Mouse (Mus musculus) liver, embryonic 11.5 days (tissue): ENCODE results near the gene Sugct. TPM values are rescaled to one million over a fixed set of nuclear protein-coding genes. Genes with fewer than 3 reads are reported as not detected.

Source experiments
- ATAC-seq: fragments of 200-750 bp; cut with Nextera tagmentation; replicated peaks from 2 replicates; pipeline ENCODE4 v1.8.0; 2017; ENCODE audit warnings: moderate number of reproducible peaks, mild to moderate bottlenecking, moderate TSS enrichment, moderate library complexity; ENCODE audit not compliant: low FRiP score
- DNase-seq: peaks from one replicate; pipeline ENCODE4 v3.0.0-alpha.2; 2017; ENCODE audit warnings: low spot score
- H3K27ac ChIP-seq: fragments of 300-500 bp; sonication (generic); 2 replicates; pipeline ENCODE4 v1.5.1; 2014; ENCODE audit warnings: mild to moderate bottlenecking, low read depth, low read length, control low read depth
- H3K27me3 ChIP-seq: fragments of 300-500 bp; sonication (generic); replicated peaks from 2 replicates; pipeline ENCODE4 v1.6.1; 2014; ENCODE audit warnings: low read length, mixed read lengths; ENCODE audit not compliant: control insufficient read depth, insufficient read depth
- H3K36me3 ChIP-seq: fragments of 300-500 bp; sonication (generic); 2 replicates; pipeline ENCODE4 v1.6.1; 2014; ENCODE audit warnings: mild to moderate bottlenecking, low read length, moderate library complexity, mixed read lengths; ENCODE audit not compliant: control insufficient read depth, insufficient read depth
- H3K4me1 ChIP-seq: fragments of 300-500 bp; sonication (generic); replicated peaks from 2 replicates; pipeline ENCODE4 v1.6.1; 2014; ENCODE audit warnings: low read length, mixed read lengths; ENCODE audit not compliant: control insufficient read depth, insufficient read depth
- H3K4me2 ChIP-seq: fragments of 300-500 bp; sonication (generic); 2 replicates; pipeline ENCODE4 v1.6.1; 2014; ENCODE audit warnings: mild to moderate bottlenecking, control low read depth, moderate library complexity
- H3K4me3 ChIP-seq: fragments of 300-500 bp; sonication (generic); 2 replicates; pipeline ENCODE4 v1.5.1; 2014; ENCODE audit warnings: low read depth, low read length, control low read depth
- H3K9ac ChIP-seq: fragments of 300-500 bp; sonication (generic); 2 replicates; pipeline ENCODE4 v1.6.1; 2014; ENCODE audit warnings: low read depth, low read length, control low read depth
- H3K9me3 ChIP-seq: fragments of 300-500 bp; sonication (generic); 2 replicates; pipeline ENCODE4 v1.6.1; 2016; ENCODE audit warnings: low read length, inconsistent platforms, mixed read lengths; ENCODE audit not compliant: control insufficient read depth
- WGBS: fragments of 180-500 bp; shearing (Covaris S2); extraction: QIAGEN DNeasy Blood & Tissue Kit; methylation state at CpG from one replicate; pipeline ENCODE4 v1.1.7; 2014; 5-methylcytosine and 5-hydroxymethylcytosine counted together
- polyA plus RNA-seq: library from polyadenylated mRNA; unstranded; fragments of >200 nt; fragmentation: Nextera tagmentation; extraction: Ambion mirVana; gene quantifications from 2 replicates; pipeline ENCODE4 v1.2.1, GENCODE M21; 2014

Sugct gene
- polyA plus RNA-seq, 1 experiment from 2014 or later = 2.6 TPM

- no peaks in the 10 kb centered on the region for H3K27me3 ChIP-seq
- WGBS = 36% methylated on average over 2 of the region's 2 CpGs
- no peak overlapping the region for H3K9ac ChIP-seq
- DNase-seq (no peak), ATAC-seq (no peak)
- H3K9me3 ChIP-seq = no peaks in the 10 kb centered on the region
- no peak overlapping the region for H3K4me3 ChIP-seq
- no peak overlapping the region for H3K4me2 ChIP-seq
- no peak overlapping the region for H3K27ac ChIP-seq
- no peaks in the 10 kb centered on the region for H3K36me3 ChIP-seq
- no peaks in the 10 kb centered on the region for H3K4me1 ChIP-seq
Observed at GRCm38 (mm10) chr13:17642294-17642693, 53.1 kb downstream of the Sugct start.

- H3K27ac ChIP-seq = no peak overlapping the region
- H3K9me3 ChIP-seq = no peaks in the 10 kb centered on the region
- H3K36me3 ChIP-seq = no peaks in the 10 kb centered on the region
- no peak overlapping the region for H3K4me3 ChIP-seq
- no peak for ATAC-seq
- H3K9ac ChIP-seq = no peak overlapping the region
- H3K4me1 ChIP-seq = no peaks in the 10 kb centered on the region
- no peak for DNase-seq
- H3K27me3 ChIP-seq = no peaks in the 10 kb centered on the region
- no peak overlapping the region for H3K4me2 ChIP-seq
Observed at GRCm38 (mm10) chr13:17638008-17638407, 57.3 kb downstream of the Sugct start.

- Histone ChIP-seq H3K9me3 (no peaks in the 10 kb centered on the region), H3K27ac (no peak overlapping the region), H3K4me1 (no peaks in the 10 kb centered on the region), H3K27me3 (no peaks in the 10 kb centered on the region), H3K36me3 (no peaks in the 10 kb centered on the region), H3K4me3 (no peak overlapping the region), H3K4me2 (no peak overlapping the region), H3K9ac (no peak overlapping the region)
- ATAC-seq = no peak
- no peak for DNase-seq
- WGBS = 38% methylated on average over 5 of the region's 5 CpGs
Observed at GRCm38 (mm10) chr13:17627108-17627507, 68.2 kb downstream of the Sugct start.

- H3K27me3 ChIP-seq = no peaks in the 10 kb centered on the region
- ATAC-seq (no peak), DNase-seq (no peak)
- no peaks in the 10 kb centered on the region for H3K4me1 ChIP-seq
- no peaks in the 10 kb centered on the region for H3K9me3 ChIP-seq
- H3K36me3 ChIP-seq = no peaks in the 10 kb centered on the region
- H3K27ac ChIP-seq = no peak overlapping the region
- H3K9ac ChIP-seq = no peak overlapping the region
- no peak overlapping the region for H3K4me3 ChIP-seq
- no peak overlapping the region for H3K4me2 ChIP-seq
Observed at GRCm38 (mm10) chr13:17624976-17625375, 70.4 kb downstream of the Sugct start.

GRCm38 (mm10) chr13:17606217-17606616, 89.1 kb downstream of the Sugct start:
- Histone ChIP-seq H3K4me3 (no peak overlapping the region), H3K9ac (no peak overlapping the region), H3K4me2 (no peak overlapping the region), H3K9me3 (no peaks in the 10 kb centered on the region), H3K27ac (no peak overlapping the region), H3K4me1 (no peaks in the 10 kb centered on the region), H3K27me3 (no peaks in the 10 kb centered on the region), H3K36me3 (no peaks in the 10 kb centered on the region)
- ATAC-seq (no peak), DNase-seq (no peak)
- WGBS = 67% methylated on average over 1 of the region's 1 CpGs

GRCm38 (mm10) chr13:17604670-17605069, 90.7 kb downstream of the Sugct start:
- no peak overlapping the region for H3K9ac ChIP-seq
- H3K27ac ChIP-seq = no peak overlapping the region
- DNase-seq (no peak), ATAC-seq (no peak)
- H3K36me3 ChIP-seq = no peaks in the 10 kb centered on the region
- no peak overlapping the region for H3K4me2 ChIP-seq
- no peaks in the 10 kb centered on the region for H3K4me1 ChIP-seq
- H3K27me3 ChIP-seq = no peaks in the 10 kb centered on the region
- H3K4me3 ChIP-seq = no peak overlapping the region
- WGBS = 29% methylated on average over 3 of the region's 3 CpGs
- H3K9me3 ChIP-seq = no peaks in the 10 kb centered on the region

GRCm38 (mm10) chr13:17603756-17604155, 91.6 kb downstream of the Sugct start:
- no peaks in the 10 kb centered on the region for H3K27me3 ChIP-seq
- no peak overlapping the region for H3K9ac ChIP-seq
- no peaks in the 10 kb centered on the region for H3K9me3 ChIP-seq
- H3K27ac ChIP-seq = no peak overlapping the region
- H3K4me3 ChIP-seq = no peak overlapping the region
- no peak for ATAC-seq
- no peak for DNase-seq
- no peaks in the 10 kb centered on the region for H3K4me1 ChIP-seq
- no peak overlapping the region for H3K4me2 ChIP-seq
- H3K36me3 ChIP-seq = no peaks in the 10 kb centered on the region
- WGBS = 73% methylated on average over 5 of the region's 5 CpGs

- 36% methylated on average over 3 of the region's 3 CpGs for WGBS
- H3K4me3 ChIP-seq = no peak overlapping the region
- H3K36me3 ChIP-seq = no peaks in the 10 kb centered on the region
- no peaks in the 10 kb centered on the region for H3K9me3 ChIP-seq
- DNase-seq (no peak), ATAC-seq (no peak)
- H3K9ac ChIP-seq = no peak overlapping the region
- no peaks in the 10 kb centered on the region for H3K4me1 ChIP-seq
- H3K27ac ChIP-seq = no peak overlapping the region
- no peak overlapping the region for H3K4me2 ChIP-seq
- H3K27me3 ChIP-seq = no peaks in the 10 kb centered on the region
Observed at GRCm38 (mm10) chr13:17585267-17585913, 110.0 kb downstream of the Sugct start.

- no peak overlapping the region for H3K4me3 ChIP-seq
- H3K36me3 ChIP-seq = no peaks in the 10 kb centered on the region
- no peak for ATAC-seq
- H3K4me2 ChIP-seq = no peak overlapping the region
- no peaks in the 10 kb centered on the region for H3K9me3 ChIP-seq
- H3K27ac ChIP-seq = no peak overlapping the region
- no peak for DNase-seq
- H3K4me1 ChIP-seq = no peaks in the 10 kb centered on the region
- H3K9ac ChIP-seq = no peak overlapping the region
- no peaks in the 10 kb centered on the region for H3K27me3 ChIP-seq
Observed at GRCm38 (mm10) chr13:17584804-17585203, 110.5 kb downstream of the Sugct start.
